Mouse (Mus musculus) intestine, embryonic 15.5 days (tissue): Measurements from ENCODE around the gene Sdhaf2. TPM values are rescaled to one million over a fixed set of nuclear protein-coding genes. Genes with fewer than 3 reads are reported as not detected.

ENCODE experiments used
- ATAC-seq: fragments of 200-750 bp; cut with Nextera tagmentation; 2 replicates; pipeline ENCODE4 v1.8.0; 2017; ENCODE audit warnings: moderate TSS enrichment, moderate library complexity
- H3K27ac ChIP-seq: fragments of 300-500 bp; sonication (generic); 2 replicates; pipeline ENCODE4 v1.5.1; 2015; ENCODE audit warnings: mild to moderate bottlenecking, inconsistent platforms
- H3K27me3 ChIP-seq: fragments of 300-500 bp; sonication (generic); replicated peaks from 2 replicates; pipeline ENCODE4 v1.6.1; 2015; ENCODE audit warnings: inconsistent platforms
- H3K36me3 ChIP-seq: fragments of 300-500 bp; sonication (generic); 2 replicates; pipeline ENCODE4 v1.6.1; 2015; ENCODE audit warnings: inconsistent platforms
- H3K4me1 ChIP-seq: fragments of 300-500 bp; sonication (generic); replicated peaks from 2 replicates; pipeline ENCODE4 v1.6.1; 2015; ENCODE audit warnings: inconsistent platforms
- H3K4me2 ChIP-seq: fragments of 300-500 bp; sonication (generic); replicated peaks from 2 replicates; pipeline ENCODE4 v1.6.1; 2015; ENCODE audit warnings: mild to moderate bottlenecking, inconsistent platforms
- H3K4me3 ChIP-seq: fragments of 300-500 bp; sonication (generic); replicated peaks from 2 replicates; pipeline ENCODE4 v1.5.1; 2015; ENCODE audit warnings: inconsistent platforms
- H3K9ac ChIP-seq: fragments of 300-500 bp; sonication (generic); 2 replicates; pipeline ENCODE4 v1.6.1; 2015; ENCODE audit warnings: inconsistent platforms
- H3K9me3 ChIP-seq: fragments of 300-500 bp; sonication (generic); 2 replicates; pipeline ENCODE4 v1.6.1; 2016; ENCODE audit warnings: inconsistent platforms
- WGBS: fragments of 180-500 bp; shearing (Covaris S2); methylation state at CpG from one replicate; pipeline ENCODE4 v1.1.7; 2015; 5-methylcytosine and 5-hydroxymethylcytosine counted together
- polyA plus RNA-seq: library from polyadenylated mRNA; unstranded; fragments of >200 nt; fragmentation: Nextera tagmentation; extraction: Ambion mirVana; gene quantifications from 2 replicates; pipeline ENCODE4 v1.2.1, GENCODE M21; 2015

Gene Sdhaf2
- polyA plus RNA-seq, 1 experiment from 2014 or later: 57.2 TPM

DNA sequence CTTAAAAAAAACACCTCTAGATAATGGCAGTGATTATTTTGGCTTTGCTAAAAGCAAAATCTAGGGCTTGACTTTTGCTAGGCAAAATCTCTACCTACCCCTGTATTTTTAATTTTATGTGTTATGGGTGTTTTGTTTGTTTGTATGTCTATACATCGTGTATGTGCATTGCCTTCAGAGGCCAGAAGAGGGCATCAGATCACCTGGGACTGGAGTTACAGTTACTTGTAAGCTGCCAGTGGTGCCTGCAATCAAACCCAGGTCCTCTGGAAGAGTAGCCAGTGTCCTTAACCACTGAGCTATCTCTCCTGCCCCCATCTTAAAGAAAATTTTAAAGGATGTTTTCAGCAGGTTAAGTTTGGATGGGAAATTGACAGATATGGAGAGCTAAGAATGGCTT is 4.1 kb upstream of the Sdhaf2 start:
- H3K9ac ChIP-seq: no peak overlapping the region
- peaks cover 10% of the 10 kb centered on the region for H3K4me1 ChIP-seq
- no peak for ATAC-seq
- no peak overlapping the region for H3K27ac ChIP-seq
- peaks cover 36% of the 10 kb centered on the region for H3K36me3 ChIP-seq
- H3K4me2 ChIP-seq: no peak overlapping the region
- H3K4me3 ChIP-seq: no peak overlapping the region
- no peaks in the 10 kb centered on the region for H3K27me3 ChIP-seq
- 97% methylated on average over 1 of the region's 1 CpGs for WGBS
- H3K9me3 ChIP-seq: no peaks in the 10 kb centered on the region

DNA sequence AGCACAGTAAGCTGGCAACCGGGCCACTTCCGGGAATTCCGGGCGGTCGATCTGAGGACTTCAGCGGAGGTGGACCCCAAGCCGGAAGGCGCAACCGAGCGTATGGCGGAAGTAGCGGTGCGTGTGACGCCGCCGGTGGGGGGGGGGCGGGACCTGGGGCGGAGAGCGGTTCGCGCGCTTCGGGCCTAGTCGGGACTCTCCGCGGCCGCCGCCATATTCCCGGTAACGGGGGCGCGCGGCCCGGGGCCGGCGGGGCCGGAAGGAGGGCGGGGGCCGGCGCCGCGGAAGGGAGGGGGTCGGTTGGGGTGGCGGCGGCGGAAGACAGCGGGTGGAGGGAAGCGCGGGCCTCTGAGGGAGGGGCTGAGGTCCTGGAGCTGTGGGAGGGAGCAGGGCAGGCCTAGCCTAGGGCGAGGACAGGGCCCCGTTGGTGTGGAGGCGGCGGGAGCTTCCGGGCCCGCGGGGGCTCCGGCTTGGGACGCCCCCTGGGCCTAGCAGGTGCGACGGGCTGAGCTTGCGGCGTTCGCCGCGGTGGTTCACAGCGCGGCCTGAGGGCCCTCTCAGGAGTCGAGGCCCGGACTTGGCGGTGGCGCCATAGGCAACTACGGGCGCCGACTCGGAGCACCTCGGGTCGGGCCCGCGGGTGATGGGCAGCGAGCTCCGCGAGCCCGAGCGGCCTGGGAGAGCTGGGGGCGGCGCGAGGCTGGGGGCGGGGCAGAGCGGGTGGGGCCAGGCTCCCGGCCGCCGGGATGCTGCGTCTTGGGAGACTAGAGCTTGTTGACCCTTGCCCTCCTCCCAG is 638 bp downstream of the Sdhaf2 start, which contains the start of gene Cpsf7:
Gene Cpsf7 (plus strand): TSS at position 161 of the 796 bp plus-strand sequence.
- Histone ChIP-seq H3K4me1 (peaks cover 10% of the 10 kb centered on the region), H3K27ac (peak within 1 kb of the TSS; percentile 99), H3K27me3 (no peaks in the 10 kb centered on the region), H3K4me2 (peak within 1 kb of the TSS; percentile 72), H3K36me3 (peaks cover 11% of the 10 kb centered on the region; the same call in 1 of the 2 replicates), H3K9ac (peak within 1 kb of the TSS; percentile 100), H3K9me3 (no peaks in the 10 kb centered on the region), H3K4me3 (peak within 1 kb of the TSS; percentile 98)
- WGBS: under 1% methylated on average over 77 of the region's 93 CpGs
- ATAC-seq: peak; percentile 98

DNA sequence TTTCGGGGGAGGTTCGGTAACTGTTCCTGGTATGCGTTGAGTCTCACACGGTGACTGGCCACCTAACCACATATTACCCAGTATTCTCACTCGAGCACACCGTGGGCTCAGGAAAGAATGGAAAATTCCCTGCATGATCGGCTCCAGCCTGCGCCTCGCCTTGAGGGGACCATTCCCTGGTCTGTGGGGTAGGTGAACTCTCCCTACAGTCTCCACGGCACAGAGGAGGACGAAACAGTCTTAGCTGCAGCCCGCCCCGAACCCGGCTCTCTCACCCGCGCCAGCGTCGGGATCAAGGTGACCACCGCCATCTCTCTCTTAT is 1.2 kb downstream of the Sdhaf2 start:
- Histone ChIP-seq H3K4me3 (peak overlapping the region; percentile 98), H3K9me3 (no peaks in the 10 kb centered on the region), H3K36me3 (0 out of 2 replicates have a peak, but pooled peaks cover 7% of the 10 kb centered on the region), H3K27ac (peak overlapping the region; percentile 99), H3K4me1 (peaks cover 10% of the 10 kb centered on the region), H3K4me2 (peak overlapping the region; percentile 72), H3K9ac (peak overlapping the region; percentile 100), H3K27me3 (no peaks in the 10 kb centered on the region)
- WGBS: under 1% methylated on average over 19 of the region's 19 CpGs
- no peak for ATAC-seq

DNA sequence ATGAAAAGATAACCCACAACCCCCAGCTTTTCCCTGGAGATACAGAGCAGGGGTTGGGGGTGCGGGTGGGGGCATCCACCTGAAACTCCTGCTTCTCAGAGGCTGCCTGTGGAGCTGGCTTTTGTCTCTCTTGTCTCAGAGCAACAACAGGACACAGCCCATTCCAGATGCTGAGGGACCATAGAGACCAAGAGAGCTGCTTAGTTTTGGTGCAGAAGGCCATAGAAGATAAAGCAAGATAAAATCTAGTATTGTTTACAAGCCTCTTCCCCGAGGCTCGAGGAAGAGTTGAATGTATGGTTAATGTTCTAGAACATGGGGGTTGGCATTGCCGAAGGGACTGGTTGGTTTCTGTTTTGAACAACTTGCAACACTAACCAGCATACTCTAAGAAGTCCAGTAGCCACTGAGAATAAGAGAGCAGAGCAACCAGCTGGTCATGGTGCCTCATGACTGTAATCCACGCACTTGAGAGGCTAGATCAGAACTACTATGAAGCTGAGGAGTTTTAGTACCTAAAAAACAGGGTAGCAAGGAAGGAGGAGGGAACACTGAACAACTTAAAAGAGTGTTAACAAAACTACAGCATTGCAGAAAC is 2.4 kb downstream of the Sdhaf2 start:
- Histone ChIP-seq H3K36me3 (0 out of 2 replicates have a peak, but pooled peaks cover 5% of the 10 kb centered on the region), H3K4me1 (peaks cover 10% of the 10 kb centered on the region), H3K27ac (no peak overlapping the region), H3K4me3 (no peak overlapping the region), H3K4me2 (peak overlapping the region; percentile 72), H3K9me3 (no peaks in the 10 kb centered on the region), H3K9ac (no peak overlapping the region), H3K27me3 (no peaks in the 10 kb centered on the region)
- no peak for ATAC-seq
- WGBS: 70% methylated on average over 5 of the region's 5 CpGs

DNA sequence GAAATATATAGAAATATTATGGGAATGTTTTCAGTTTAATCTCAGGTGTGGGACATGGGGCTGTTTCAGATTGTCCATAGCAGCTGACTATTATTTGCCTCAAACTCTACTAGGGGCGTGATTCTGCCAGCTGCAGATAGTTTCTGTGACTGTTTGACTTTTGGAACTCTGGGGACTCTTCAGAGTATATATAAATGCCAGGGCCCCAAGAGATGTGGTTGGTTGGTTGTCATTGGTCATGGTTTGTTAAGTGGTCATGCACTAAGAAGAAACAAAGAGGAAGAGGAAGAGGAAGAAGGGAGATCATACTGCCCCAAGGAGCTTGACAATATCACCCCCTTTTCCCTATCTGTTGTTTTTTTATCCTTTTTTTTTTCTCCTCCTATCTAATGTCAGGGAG is 4.0 kb downstream of the Sdhaf2 start:
- no peak for ATAC-seq
- H3K36me3 ChIP-seq: 0 out of 2 replicates have a peak, but pooled peaks cover 4% of the 10 kb centered on the region
- H3K4me1 ChIP-seq: peaks cover 7% of the 10 kb centered on the region; the same call in 1 of the 2 replicates
- H3K9ac ChIP-seq: no peak overlapping the region
- no peak overlapping the region for H3K4me2 ChIP-seq
- 78% methylated on average over 1 of the region's 1 CpGs for WGBS
- H3K27ac ChIP-seq: no peak overlapping the region
- H3K9me3 ChIP-seq: no peaks in the 10 kb centered on the region
- no peak overlapping the region for H3K4me3 ChIP-seq
- no peaks in the 10 kb centered on the region for H3K27me3 ChIP-seq

DNA sequence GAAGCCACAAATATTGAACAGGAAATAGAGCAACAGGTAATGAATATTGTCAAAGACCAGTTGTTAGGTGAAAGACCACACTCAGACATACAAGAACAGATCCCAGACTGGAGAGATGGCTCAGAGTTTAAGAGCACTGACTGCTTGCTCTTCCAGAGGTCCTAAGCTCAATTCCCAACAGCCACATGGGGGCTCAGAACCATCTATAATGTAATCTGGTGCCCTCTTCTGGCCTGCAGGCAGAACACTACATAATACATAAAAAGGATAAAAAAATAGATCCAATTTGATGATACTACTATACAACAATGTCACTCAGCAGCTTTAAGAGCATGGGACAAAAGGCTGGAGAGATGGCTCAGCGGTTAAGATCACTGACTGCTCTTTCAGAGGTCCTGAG is 5.6 kb downstream of the Sdhaf2 start:
- no peaks in the 10 kb centered on the region for H3K4me1 ChIP-seq
- WGBS: 39% methylated on average over 1 of the region's 1 CpGs
- H3K36me3 ChIP-seq: 0 out of 2 replicates have a peak, but pooled peaks cover 8% of the 10 kb centered on the region
- H3K4me2 ChIP-seq: no peak overlapping the region
- no peak overlapping the region for H3K27ac ChIP-seq
- no peaks in the 10 kb centered on the region for H3K27me3 ChIP-seq
- ATAC-seq: no peak
- no peak overlapping the region for H3K4me3 ChIP-seq
- no peak overlapping the region for H3K9ac ChIP-seq
- no peaks in the 10 kb centered on the region for H3K9me3 ChIP-seq

DNA sequence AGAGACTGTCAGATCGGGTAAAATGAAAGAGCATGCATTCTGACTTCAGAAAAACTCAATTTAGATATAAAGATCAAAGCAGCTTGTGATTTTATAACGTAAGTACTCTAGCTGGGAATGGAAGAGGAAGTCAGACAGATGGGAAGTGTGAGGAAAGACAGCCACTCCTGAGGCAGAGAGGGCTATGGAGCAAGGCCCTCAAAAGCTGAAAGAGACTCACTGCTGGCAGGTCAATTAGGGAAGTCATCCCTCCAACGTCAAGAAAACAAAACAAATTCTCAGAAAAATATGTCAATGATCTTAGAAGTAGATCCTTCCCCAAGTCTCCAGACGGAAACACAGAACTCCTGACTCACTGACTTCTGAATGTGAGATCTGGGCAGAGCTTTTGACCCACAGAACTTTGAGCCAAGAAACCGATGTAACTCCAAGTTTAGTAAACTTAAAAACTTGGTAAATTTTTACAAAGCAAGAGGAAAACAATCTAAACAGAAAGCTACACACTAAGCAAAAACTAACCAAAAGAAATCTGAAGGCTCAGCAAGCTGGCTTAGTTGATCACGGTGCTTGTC is 15.1 kb downstream of the Sdhaf2 start:
- Histone ChIP-seq H3K4me3 (no peak overlapping the region), H3K9me3 (no peaks in the 10 kb centered on the region), H3K27me3 (no peaks in the 10 kb centered on the region), H3K9ac (no peak overlapping the region), H3K4me2 (no peak overlapping the region), H3K36me3 (peaks cover 4% of the 10 kb centered on the region; the same call in 1 of the 2 replicates), H3K4me1 (no peaks in the 10 kb centered on the region), H3K27ac (no peak overlapping the region)
- 71% methylated on average over 6 of the region's 6 CpGs for WGBS
- no peak for ATAC-seq

DNA sequence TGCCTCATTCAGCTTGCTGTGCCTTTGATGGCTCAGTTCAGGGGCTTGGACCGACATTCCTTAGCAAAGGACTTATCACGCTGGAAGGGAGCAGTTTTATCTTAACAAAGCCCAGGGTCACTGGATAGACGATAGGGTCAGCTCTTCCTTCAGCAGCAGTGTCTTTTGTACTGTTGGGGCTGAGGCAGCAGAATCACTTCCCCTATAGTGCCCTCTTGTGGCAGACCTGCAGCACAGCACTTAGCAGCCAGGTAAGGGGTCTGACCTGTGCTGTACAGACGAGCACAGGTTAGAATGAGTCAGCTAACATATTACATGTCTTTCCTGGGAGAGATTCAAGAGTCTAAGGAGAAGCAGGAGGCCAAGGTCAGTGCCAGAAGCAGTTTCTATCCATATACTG is 23.4 kb downstream of the Sdhaf2 start:
- Histone ChIP-seq H3K27ac (no peak overlapping the region), H3K27me3 (no peaks in the 10 kb centered on the region), H3K9ac (no peak overlapping the region), H3K36me3 (peaks cover 10% of the 10 kb centered on the region; the same call in 1 of the 2 replicates), H3K4me3 (no peak overlapping the region), H3K9me3 (no peaks in the 10 kb centered on the region), H3K4me1 (no peaks in the 10 kb centered on the region), H3K4me2 (no peak overlapping the region)
- 9% methylated on average over 4 of the region's 4 CpGs for WGBS
- ATAC-seq: peak; percentile 77

DNA sequence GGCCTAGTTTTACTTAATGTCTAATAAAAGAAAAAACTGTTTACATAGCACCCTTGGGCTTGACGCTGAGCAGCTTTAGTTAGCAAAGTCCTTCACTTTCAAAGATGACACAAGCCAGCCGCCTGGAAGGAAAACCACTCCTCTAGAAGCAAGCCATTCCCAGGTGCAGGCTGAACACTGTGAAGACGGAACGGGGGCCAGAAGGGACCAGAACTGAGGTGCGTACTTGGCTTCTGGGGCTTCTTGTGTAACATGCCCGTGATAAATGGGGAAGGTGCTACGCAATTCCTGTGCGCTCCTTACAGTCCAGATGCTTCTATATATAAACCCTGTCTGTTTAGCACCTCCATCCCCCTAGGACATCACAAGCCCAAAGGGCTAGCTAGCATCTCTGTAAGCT is 25.4 kb downstream of the Sdhaf2 start:
- Histone ChIP-seq H3K4me3 (no peak overlapping the region), H3K27me3 (no peaks in the 10 kb centered on the region), H3K4me2 (no peak overlapping the region), H3K9ac (no peak overlapping the region), H3K9me3 (no peaks in the 10 kb centered on the region), H3K4me1 (no peaks in the 10 kb centered on the region), H3K36me3 (peaks cover 8% of the 10 kb centered on the region; the same call in 1 of the 2 replicates), H3K27ac (no peak overlapping the region)
- WGBS: 64% methylated on average over 8 of the region's 8 CpGs
- ATAC-seq: 0 out of 2 replicates have a peak, but pooled peaks have one; percentile 11

DNA sequence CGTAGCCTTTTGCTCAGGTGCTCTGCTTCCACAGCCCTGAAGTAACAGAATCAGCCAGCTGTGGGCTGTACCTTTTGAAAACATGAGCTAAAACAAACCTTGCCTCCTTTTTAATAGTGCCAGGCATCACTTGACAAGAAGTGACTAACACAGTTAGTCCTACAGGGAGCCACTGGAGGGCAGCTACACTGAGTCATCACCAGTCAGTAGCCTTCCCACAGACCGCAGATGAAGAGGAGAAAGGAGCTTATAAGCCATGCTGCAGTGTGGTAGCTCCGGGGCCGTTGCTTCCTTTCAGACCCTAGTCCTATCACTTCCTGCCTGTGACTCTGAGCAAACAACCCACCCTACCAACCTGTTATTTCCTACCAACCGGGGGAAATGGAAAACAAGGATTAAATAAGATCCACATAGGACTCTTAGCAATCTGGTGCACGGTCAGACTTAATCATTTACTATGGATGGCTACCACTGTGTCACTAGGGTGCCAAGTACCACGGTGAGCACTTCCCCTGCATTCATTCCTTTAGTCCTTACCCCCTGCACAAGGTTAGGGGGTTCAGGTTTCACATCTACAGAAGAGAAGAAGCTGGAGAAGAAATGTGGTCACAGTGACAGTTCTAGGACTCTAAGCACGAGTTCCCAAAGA is 28.3 kb downstream of the Sdhaf2 start:
- Histone ChIP-seq H3K4me2 (no peak overlapping the region), H3K27ac (no peak overlapping the region), H3K27me3 (no peaks in the 10 kb centered on the region), H3K9ac (no peak overlapping the region), H3K9me3 (no peaks in the 10 kb centered on the region), H3K4me3 (no peak overlapping the region), H3K36me3 (peaks cover 8% of the 10 kb centered on the region; the same call in 1 of the 2 replicates), H3K4me1 (0 out of 2 replicates have a peak, but pooled peaks cover 1% of the 10 kb centered on the region)
- WGBS: 53% methylated on average over 8 of the region's 8 CpGs
- ATAC-seq: no peak

DNA sequence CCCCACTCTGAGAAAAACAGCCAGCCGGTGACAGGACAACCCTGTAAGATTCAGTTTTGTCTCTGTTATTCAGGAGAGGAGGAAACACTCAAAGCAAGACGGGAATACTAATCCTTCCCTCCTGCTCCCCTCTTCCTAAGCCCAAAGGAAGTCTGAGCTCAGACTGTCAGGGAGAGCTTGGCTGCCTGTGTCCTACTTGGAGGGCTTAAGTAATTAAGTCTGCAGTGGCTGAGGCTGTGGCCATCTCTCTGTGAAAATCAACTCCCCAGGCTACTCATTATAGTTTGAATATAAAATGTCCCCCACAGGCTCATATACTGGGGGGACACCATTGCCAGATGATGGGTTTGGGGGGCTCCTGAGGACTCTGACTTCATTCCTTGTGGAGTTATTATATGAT is 29.0 kb downstream of the Sdhaf2 start:
- Histone ChIP-seq H3K4me2 (no peak overlapping the region), H3K27ac (no peak overlapping the region), H3K36me3 (peaks cover 8% of the 10 kb centered on the region; the same call in 1 of the 2 replicates), H3K9ac (no peak overlapping the region), H3K4me1 (0 out of 2 replicates have a peak, but pooled peaks cover 5% of the 10 kb centered on the region), H3K27me3 (no peaks in the 10 kb centered on the region), H3K4me3 (no peak overlapping the region), H3K9me3 (no peaks in the 10 kb centered on the region)
- ATAC-seq: no peak
- 60% methylated on average over 2 of the region's 2 CpGs for WGBS

DNA sequence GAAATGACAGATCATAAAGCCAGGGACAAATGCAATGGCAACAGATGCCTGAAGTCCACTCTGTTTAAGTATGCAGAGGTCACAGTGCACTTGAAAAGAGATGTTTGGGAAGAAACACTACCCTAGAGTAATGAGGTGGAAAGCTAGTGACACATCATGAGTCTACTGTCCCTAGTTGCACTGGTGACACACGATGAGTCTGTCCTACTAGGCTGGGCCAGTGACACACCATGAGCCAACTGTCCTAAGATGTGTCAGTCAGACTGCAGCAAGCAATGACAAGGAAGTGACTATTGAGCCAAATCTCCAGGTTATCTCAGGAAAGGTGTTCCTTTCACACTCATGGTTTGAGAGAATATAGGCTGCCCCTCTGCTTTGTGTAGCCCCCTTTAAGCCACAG is 30.3 kb downstream of the Sdhaf2 start:
- Histone ChIP-seq H3K9me3 (no peaks in the 10 kb centered on the region), H3K27me3 (no peaks in the 10 kb centered on the region), H3K9ac (no peak overlapping the region), H3K4me3 (no peak overlapping the region), H3K4me2 (no peak overlapping the region), H3K27ac (no peak overlapping the region), H3K4me1 (0 out of 2 replicates have a peak, but pooled peaks cover 5% of the 10 kb centered on the region), H3K36me3 (no peaks in the 10 kb centered on the region)
- ATAC-seq: no peak
- WGBS: 96% methylated on average over 1 of the region's 1 CpGs
